Mouse (Mus musculus) neural tube, embryonic 11.5 days (tissue): ENCODE data around the gene Bcl2l12. TPM values are rescaled to one million over a fixed set of nuclear protein-coding genes. Genes with fewer than 3 reads are reported as not detected.

ENCODE experiments used
- ATAC-seq: fragments of 200-750 bp; cut with Nextera tagmentation; 2 replicates; pipeline ENCODE4 v1.8.0; 2017; ENCODE audit warnings: moderate number of reproducible peaks, mild to moderate bottlenecking, moderate TSS enrichment, moderate library complexity; ENCODE audit not compliant: insufficient read depth, low FRiP score, low TSS enrichment
- DNase-seq: peaks from one replicate; pipeline ENCODE4 v3.0.0-alpha.2; 2015; ENCODE audit warnings: low spot score
- H3K27ac ChIP-seq: fragments of 300-500 bp; sonication (generic); 2 replicates; pipeline ENCODE4 v1.5.1; 2014; ENCODE audit warnings: low read depth, mild to moderate bottlenecking, low read length
- H3K27me3 ChIP-seq: fragments of 300-500 bp; sonication (generic); 2 replicates; pipeline ENCODE4 v1.6.1; 2014; ENCODE audit warnings: mild to moderate bottlenecking, low read length, mixed read lengths; ENCODE audit not compliant: control insufficient read depth, insufficient read depth
- H3K36me3 ChIP-seq: fragments of 300-500 bp; sonication (generic); 2 replicates; pipeline ENCODE4 v1.6.1; 2014; ENCODE audit warnings: mild to moderate bottlenecking, low read length, moderate library complexity, mixed read lengths; ENCODE audit not compliant: control insufficient read depth, insufficient read depth
- H3K4me1 ChIP-seq: fragments of 300-500 bp; sonication (generic); 2 replicates; pipeline ENCODE4 v1.6.1; 2014; ENCODE audit warnings: low read length, mixed read lengths; ENCODE audit not compliant: control insufficient read depth, insufficient read depth
- H3K4me2 ChIP-seq: fragments of 300-500 bp; sonication (generic); 2 replicates; pipeline ENCODE4 v1.6.1; 2014; ENCODE audit warnings: low read depth, mild to moderate bottlenecking, moderate library complexity
- H3K4me3 ChIP-seq: fragments of 300-500 bp; sonication (generic); 2 replicates; pipeline ENCODE4 v1.5.1; 2014; ENCODE audit warnings: low read depth, low read length
- H3K9ac ChIP-seq: fragments of 300-500 bp; sonication (generic); 2 replicates; pipeline ENCODE4 v1.6.1; 2014; ENCODE audit warnings: mild to moderate bottlenecking, low read length
- H3K9me3 ChIP-seq: fragments of 300-500 bp; sonication (generic); 2 replicates; pipeline ENCODE4 v1.6.1; 2016; ENCODE audit warnings: low read length; ENCODE audit not compliant: control insufficient read depth
- WGBS: fragments of 180-500 bp; shearing (Covaris S2); extraction: QIAGEN DNeasy Blood & Tissue Kit; methylation state at CpG from one replicate; pipeline ENCODE4 v1.1.7; 2014; 5-methylcytosine and 5-hydroxymethylcytosine counted together
- polyA plus RNA-seq: library from polyadenylated mRNA; unstranded; fragments of >200 nt; fragmentation: Nextera tagmentation; extraction: Ambion mirVana; gene quantifications from 2 replicates; pipeline ENCODE4 v1.2.1, GENCODE M21; 2014

Gene Bcl2l12
- polyA plus RNA-seq, 1 experiment from 2014 or later: 52.9 TPM

GRCm38 (mm10) chr7:44975117-44975419 lies 23.4 kb downstream of the Bcl2l12 start:
- Histone ChIP-seq H3K4me3 (no peak overlapping the region), H3K36me3 (peaks cover 32% of the 10 kb centered on the region), H3K27me3 (no peaks in the 10 kb centered on the region), H3K4me2 (peak overlapping the region; percentile 70), H3K9me3 (no peaks in the 10 kb centered on the region), H3K9ac (no peak overlapping the region), H3K27ac (peak overlapping the region; percentile 62), H3K4me1 (peaks cover 17% of the 10 kb centered on the region)
- DNase-seq (no peak), ATAC-seq (no peak)
- WGBS: 28% methylated on average over 6 of the region's 6 CpGs

GRCm38 (mm10) chr7:44974383-44975116 lies 24.0 kb downstream of the Bcl2l12 start, which contains the start of gene Cpt1c:
TSS of gene Cpt1c (minus strand) at chr7:44974851.
- peak within 1 kb of the TSS; percentile 40 for H3K4me3 ChIP-seq
- ATAC-seq: peak; percentile 58
- peaks cover 27% of the 10 kb centered on the region for H3K36me3 ChIP-seq
- H3K27ac ChIP-seq: peak within 1 kb of the TSS; percentile 74
- peak; percentile 86 for DNase-seq
- H3K27me3 ChIP-seq: no peaks in the 10 kb centered on the region
- H3K9me3 ChIP-seq: no peaks in the 10 kb centered on the region
- H3K9ac ChIP-seq: peak within 1 kb of the TSS; percentile 52
- H3K4me2 ChIP-seq: peak within 1 kb of the TSS; percentile 70
- peaks cover 17% of the 10 kb centered on the region for H3K4me1 ChIP-seq
- 2% methylated on average over 22 of the region's 22 CpGs for WGBS

- Histone ChIP-seq H3K27me3 (no peaks in the 10 kb centered on the region), H3K4me3 (peak overlapping the region; percentile 40), H3K9ac (peak overlapping the region; percentile 52), H3K36me3 (peaks cover 21% of the 10 kb centered on the region), H3K9me3 (no peaks in the 10 kb centered on the region), H3K4me1 (peaks cover 17% of the 10 kb centered on the region), H3K4me2 (peak overlapping the region; percentile 70), H3K27ac (peak overlapping the region; percentile 74; the same call in 1 of the 2 replicates)
- 47% methylated on average over 14 of the region's 14 CpGs for WGBS
- no peak for ATAC-seq
- no peak for DNase-seq
Measured at GRCm38 (mm10) chr7:44973415-44974130, 24.9 kb downstream of the Bcl2l12 start.

- WGBS: 74% methylated on average over 7 of the region's 7 CpGs
- Histone ChIP-seq H3K27me3 (no peaks in the 10 kb centered on the region), H3K9ac (peak overlapping the region; percentile 67), H3K27ac (peak overlapping the region; percentile 76; the same call in 1 of the 2 replicates), H3K4me1 (peaks cover 17% of the 10 kb centered on the region), H3K9me3 (no peaks in the 10 kb centered on the region), H3K36me3 (peaks cover 4% of the 10 kb centered on the region; the same call in 1 of the 2 replicates), H3K4me3 (peak overlapping the region; percentile 49), H3K4me2 (peak overlapping the region; percentile 69)
- DNase-seq (no peak), ATAC-seq (no peak)
Measured at GRCm38 (mm10) chr7:44971142-44971541, 27.4 kb downstream of the Bcl2l12 start.

GRCm38 (mm10) chr7:44970231-44970691 lies 28.3 kb downstream of the Bcl2l12 start:
- H3K27me3 ChIP-seq: no peaks in the 10 kb centered on the region
- peaks cover 4% of the 10 kb centered on the region; the same call in 1 of the 2 replicates for H3K36me3 ChIP-seq
- H3K4me1 ChIP-seq: peaks cover 17% of the 10 kb centered on the region
- no peaks in the 10 kb centered on the region for H3K9me3 ChIP-seq
- H3K4me3 ChIP-seq: peak overlapping the region; percentile 49
- peak overlapping the region; percentile 76 for H3K27ac ChIP-seq
- DNase-seq (peak; percentile 92), ATAC-seq (peak; percentile 94)
- peak overlapping the region; percentile 69 for H3K4me2 ChIP-seq
- H3K9ac ChIP-seq: peak overlapping the region; percentile 67
- WGBS: under 1% methylated on average over 36 of the region's 36 CpGs

GRCm38 (mm10) chr7:44966638-44967037 lies 31.9 kb downstream of the Bcl2l12 start:
- no peak for DNase-seq
- no peak overlapping the region for H3K4me3 ChIP-seq
- H3K9ac ChIP-seq: no peak overlapping the region
- no peaks in the 10 kb centered on the region for H3K9me3 ChIP-seq
- H3K36me3 ChIP-seq: peaks cover 7% of the 10 kb centered on the region; the same call in 1 of the 2 replicates
- peaks cover 9% of the 10 kb centered on the region for H3K4me1 ChIP-seq
- 79% methylated on average over 15 of the region's 15 CpGs for WGBS
- no peaks in the 10 kb centered on the region for H3K27me3 ChIP-seq
- H3K27ac ChIP-seq: no peak overlapping the region
- ATAC-seq: no peak
- no peak overlapping the region for H3K4me2 ChIP-seq

- Histone ChIP-seq H3K27me3 (no peaks in the 10 kb centered on the region), H3K9ac (no peak overlapping the region), H3K4me1 (peaks cover 3% of the 10 kb centered on the region), H3K36me3 (peaks cover 7% of the 10 kb centered on the region; the same call in 1 of the 2 replicates), H3K27ac (no peak overlapping the region), H3K4me3 (no peak overlapping the region), H3K9me3 (no peaks in the 10 kb centered on the region), H3K4me2 (no peak overlapping the region)
- no peak for ATAC-seq
- 86% methylated on average over 7 of the region's 7 CpGs for WGBS
- DNase-seq: no peak
Measured at GRCm38 (mm10) chr7:44965975-44966374, 32.5 kb downstream of the Bcl2l12 start.

- DNase-seq: no peak
- Histone ChIP-seq H3K4me2 (no peak overlapping the region), H3K27me3 (no peaks in the 10 kb centered on the region), H3K36me3 (peaks cover 6% of the 10 kb centered on the region; the same call in 1 of the 2 replicates), H3K4me1 (no peaks in the 10 kb centered on the region), H3K4me3 (no peak overlapping the region), H3K9ac (no peak overlapping the region), H3K9me3 (no peaks in the 10 kb centered on the region), H3K27ac (no peak overlapping the region)
- ATAC-seq: no peak
- WGBS: 94% methylated on average over 13 of the region's 13 CpGs
Measured at GRCm38 (mm10) chr7:44964990-44965389, 33.5 kb downstream of the Bcl2l12 start.
